Mouse (Mus musculus) forelimb bud, embryonic 11.5 days (tissue): Measurements from ENCODE around the gene Hemgn.

Experiments
- DNase-seq: peaks from one replicate; pipeline ENCODE4 v3.0.0-alpha.2; 2012; ENCODE audit warnings: low read depth, low spot score

Gene Hemgn

GRCm38 (mm10) chr4:46417491-46417890 is 4.2 kb upstream of the Hemgn start:
- DNase-seq: no peak

- no peak for DNase-seq
Measured at GRCm38 (mm10) chr4:46412113-46412512, 1.2 kb downstream of the Hemgn start.

GRCm38 (mm10) chr4:46411489-46411888 is 1.8 kb downstream of the Hemgn start:
- DNase-seq: no peak

- DNase-seq: no peak
Measured at GRCm38 (mm10) chr4:46410677-46411076, 2.6 kb downstream of the Hemgn start.

- no peak for DNase-seq
Measured at GRCm38 (mm10) chr4:46406966-46407703, 6.2 kb downstream of the Hemgn start.

GRCm38 (mm10) chr4:46404042-46404795 is 9.1 kb downstream of the Hemgn start:
- no peak for DNase-seq

- no peak for DNase-seq
Measured at GRCm38 (mm10) chr4:46398839-46399238, 14.5 kb downstream of the Hemgn start.

GRCm38 (mm10) chr4:46395736-46396135 is 17.6 kb downstream of the Hemgn start:
- DNase-seq: no peak

GRCm38 (mm10) chr4:46394388-46394787 is 18.9 kb downstream of the Hemgn start:
- DNase-seq: no peak

- DNase-seq: peak; percentile 89
Measured at GRCm38 (mm10) chr4:46390390-46390970, 22.8 kb downstream of the Hemgn start.

- peak; percentile 59 for DNase-seq
Measured at GRCm38 (mm10) chr4:46389612-46390341, 23.5 kb downstream of the Hemgn start.

- DNase-seq: peak; percentile 99
Measured at GRCm38 (mm10) chr4:46389013-46389611, 24.2 kb downstream of the Hemgn start, which contains the start of gene Trmo. Gene Trmo (minus strand): TSS chr4:46389437.

- no peak for DNase-seq
Measured at GRCm38 (mm10) chr4:46388556-46388955, 24.8 kb downstream of the Hemgn start.

GRCm38 (mm10) chr4:46374869-46375368 is 38.4 kb downstream of the Hemgn start:
- DNase-seq: peak; percentile 86

- DNase-seq: peak; percentile 16
Measured at GRCm38 (mm10) chr4:46374455-46374854, 38.9 kb downstream of the Hemgn start.

GRCm38 (mm10) chr4:46371030-46371429 is 42.3 kb downstream of the Hemgn start:
- no peak for DNase-seq

- no peak for DNase-seq
Measured at GRCm38 (mm10) chr4:46370406-46370805, 42.9 kb downstream of the Hemgn start.

- no peak for DNase-seq
Measured at GRCm38 (mm10) chr4:46369070-46369469, 44.2 kb downstream of the Hemgn start.

- DNase-seq: no peak
Measured at GRCm38 (mm10) chr4:46367487-46367959, 45.8 kb downstream of the Hemgn start.

- no peak for DNase-seq
Measured at GRCm38 (mm10) chr4:46364360-46364759, 48.9 kb downstream of the Hemgn start.

- no peak for DNase-seq
Measured at GRCm38 (mm10) chr4:46361258-46361657, 52.0 kb downstream of the Hemgn start.
